Mouse (Mus musculus) left cerebral cortex, postnatal 36 days (tissue): ENCODE measurements at regions not wholly inside any gene's neighbourhood (a gene's known extent, or its start where the extent isn't known, plus 50 kb on each side); places are given as distances from the start of the nearest gene placed in this dataset.

Experiments used
- DNase-seq, 2 experiments: peaks; one replicate each; pipeline ENCODE4 v3.0.0; 2021 to 2022; ENCODE audit warnings: low spot score in 2 of 2, mixed read lengths in 1 of 2
- intact Hi-C: fragments of 180-260 bp; cut with DNase I; formaldehyde crosslinking; loops from one replicate; pipeline ENCODE4 v1.15.1; 2025

- DNase-seq, result no peak
- intact Hi-C loops, result no loop called here
Observed at GRCm38 (mm10) chrX:121301915-121302314, 989.0 kb upstream of the H2afb3 start.

GRCm38 (mm10) chrX:121291239-121291638, 978.3 kb upstream of the H2afb3 start:
- intact Hi-C loops, result no loop called here
- DNase-seq, result no peak

GRCm38 (mm10) chrX:121270071-121270470, 957.2 kb upstream of the H2afb3 start:
- DNase-seq, result no peak
- intact Hi-C loops, result no loop called here

- DNase-seq, result no peak
- intact Hi-C loops, result loop anchor here (1.0 kb wide), 1 partner anchor 17 kb away; no protein-coding TSS in a partner anchor
Observed at GRCm38 (mm10) chrX:121269620-121270019, 956.7 kb upstream of the H2afb3 start.

- no peak for DNase-seq
- intact Hi-C loops, result no loop called here
Observed at GRCm38 (mm10) chrX:121232142-121233000, 919.5 kb upstream of the H2afb3 start.
